Mouse (Mus musculus) small intestine, adult 2 months (tissue): ENCODE measurements around the gene St7.

Experiments used
- CTCF ChIP-seq: fragments of 200-500 bp; IDR thresholded peaks from 2 replicates; pipeline ENCODE4 v1.5.1; 2012; ENCODE audit warnings: low read depth, mild to moderate bottlenecking, control low read depth, inconsistent platforms, low read length, moderate library complexity, mixed read lengths; ENCODE audit not compliant: insufficient replicate concordance, insufficient read length; ENCODE audit errors: extremely low read depth
- POLR2A ChIP-seq: fragments of 200-500 bp; IDR thresholded peaks from 2 replicates; pipeline ENCODE4 v1.6.1; 2012; ENCODE audit warnings: low read depth, mild to moderate bottlenecking, control low read depth, inconsistent platforms, low read length, moderate library complexity

GRCm38 (mm10) chr6:17741639-17742038, 48.9 kb downstream of the St7 start:
- TF ChIP-seq CTCF, result no peak
- TF ChIP-seq POLR2A, result no peak
